7 mouse cellular contexts compared by ENCODE assay signal in the genomic region with DNA sequence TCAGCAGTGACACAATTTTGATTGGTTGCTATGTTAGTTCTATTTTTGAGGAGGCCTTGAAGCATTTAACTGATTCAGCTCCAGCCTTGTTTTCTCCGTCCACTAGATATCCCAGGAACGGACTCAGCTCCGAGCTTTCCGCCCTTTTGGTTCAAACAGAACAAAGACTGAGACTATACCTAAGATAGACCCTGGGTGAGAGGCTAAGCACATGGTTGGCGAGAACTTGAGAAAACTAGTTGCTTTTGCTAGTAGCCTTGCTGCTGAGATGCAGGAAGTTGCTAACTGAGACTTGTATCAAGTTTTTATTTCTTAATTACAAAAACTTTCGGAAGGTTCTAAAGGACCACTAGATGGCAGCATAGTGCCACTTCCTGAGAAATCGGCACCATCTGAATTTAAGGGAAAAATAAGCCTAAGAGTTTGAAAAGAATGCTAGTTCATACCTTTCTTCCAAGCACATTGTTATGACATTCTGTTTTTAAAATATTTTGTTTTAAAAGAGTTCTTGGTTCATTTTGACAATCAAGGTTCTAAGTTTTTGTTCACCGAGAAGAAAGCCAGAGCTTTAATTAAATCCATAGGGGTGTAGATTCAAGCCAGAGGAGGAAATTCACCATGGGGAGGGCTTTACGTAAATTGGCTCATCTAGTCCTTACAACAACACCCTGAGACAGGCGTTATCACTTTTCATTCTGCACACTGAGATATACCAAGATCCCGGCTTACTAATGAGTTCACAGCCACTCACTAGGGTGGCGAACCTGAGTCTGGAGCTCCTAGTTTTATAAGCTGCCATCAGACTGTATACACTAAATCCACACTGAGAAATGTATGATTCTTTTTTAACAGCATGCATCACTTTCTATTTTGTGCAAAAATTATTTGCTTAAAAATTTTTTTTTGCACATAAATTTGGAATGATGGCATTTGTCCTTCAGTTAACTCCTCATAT. TPM values are rescaled to one million over a fixed set of nuclear protein-coding genes. Genes with fewer than 3 reads are reported as not detected.
DNase-seq lines count a peak whose midpoint lies in the region; ATAC-seq lines count a peak whose summit lies in the region.

No protein-coding gene starts in this region.

- H3K9me3 ChIP-seq in kidney, embryonic 14.5 days (ENCODE audit: control insufficient read depth, low read length) = no peaks in the 10 kb centered on the region

- DNase-seq in kidney, adult 18-20 months = peak; percentile 15
- peak; percentile 81 for DNase-seq in NIH3T3 (ENCODE audit: low read depth)
- DNase-seq in embryo, embryonic 11.5 days (ENCODE audit: low read depth, low spot score) = peak; percentile 50
- peak; percentile 25 for DNase-seq in large intestine, adult 2 months (ENCODE audit: low read depth, low spot score)
- DNase-seq in right cerebral cortex, adult 18-20 months = no peak

- no peaks in the 10 kb centered on the region for H3K27me3 ChIP-seq in kidney, embryonic 14.5 days (ENCODE audit: control insufficient read depth, insufficient read depth, low read length)

- H3K4me1 ChIP-seq in kidney, embryonic 14.5 days (ENCODE audit: control insufficient read depth, insufficient read depth, low read length) = no peaks in the 10 kb centered on the region

- no peak overlapping the region for H3K27ac ChIP-seq in kidney, embryonic 14.5 days (ENCODE audit: low read depth, low read length)

- no peaks in the 10 kb centered on the region for H3K36me3 ChIP-seq in kidney, embryonic 14.5 days (ENCODE audit: control insufficient read depth, insufficient read depth, low read length)

- WGBS in kidney, embryonic 14.5 days = 55% methylated on average over 12 of the region's 12 CpGs
- 45% methylated on average over 12 of the region's 12 CpGs for WGBS in large intestine, adult 2 months

- H3K9ac ChIP-seq in kidney, embryonic 14.5 days (ENCODE audit: low read depth, low read length) = no peak overlapping the region

- no peak overlapping the region for H3K4me2 ChIP-seq in kidney, embryonic 14.5 days (replicated peaks; ENCODE audit: low read depth, low read length)

- no peak for ATAC-seq in kidney, embryonic 14.5 days (ENCODE audit: low FRiP score, low TSS enrichment)
- no peak for ATAC-seq in megakaryocyte-erythroid progenitor cell, adult 5-6 weeks (replicated peaks; ENCODE audit: low FRiP score, low TSS enrichment, poor library complexity, severe bottlenecking)

- H3K4me3 ChIP-seq in kidney, embryonic 14.5 days (ENCODE audit: low read length) = no peak overlapping the region

RNA-seq across cellular contexts. Expression of gene Ccng1, which starts 20.5 kb away (rescaled TPM):
- polyA plus RNA-seq in kidney, embryonic 14.5 days (2014; fragmentation: Nextera tagmentation; extraction: Ambion mirVana) = 24.7 and 35.2 TPM in 2 replicates
- 8.4 and 11.3 TPM in 2 replicates for polyA plus RNA-seq in large intestine, adult 2 months (2012; rRNA removed)
- total RNA-seq in megakaryocyte-erythroid progenitor cell, adult 5-6 weeks (2014; fragmentation: Nextera tagmentation) = 73.6 and 76.9 TPM in 2 replicates
- 108 and 119 TPM in 2 replicates for total RNA-seq in megakaryocyte-erythroid progenitor cell, adult 5-6 weeks (2017)

RNA-seq across cellular contexts. Expression of gene Nudcd2, which starts 42.1 kb away (rescaled TPM):
- polyA plus RNA-seq in kidney, embryonic 14.5 days (2014; fragmentation: Nextera tagmentation; extraction: Ambion mirVana) = 204 and 255 TPM in 2 replicates
- polyA plus RNA-seq in large intestine, adult 2 months (2012; rRNA removed) = 10.1 and 11.6 TPM in 2 replicates
- total RNA-seq in megakaryocyte-erythroid progenitor cell, adult 5-6 weeks (2014; fragmentation: Nextera tagmentation) = 84.4 and 118 TPM in 2 replicates
- total RNA-seq in megakaryocyte-erythroid progenitor cell, adult 5-6 weeks (2017) = 142 and 236 TPM in 2 replicates

RNA-seq across cellular contexts. Expression of gene Hmmr, which starts 42.4 kb away (rescaled TPM):
- 55.6 and 56.6 TPM in 2 replicates for polyA plus RNA-seq in kidney, embryonic 14.5 days (2014; fragmentation: Nextera tagmentation; extraction: Ambion mirVana)
- polyA plus RNA-seq in large intestine, adult 2 months (2012; rRNA removed) = 6.4 and 6.9 TPM in 2 replicates
- total RNA-seq in megakaryocyte-erythroid progenitor cell, adult 5-6 weeks (2014; fragmentation: Nextera tagmentation) = 55.4 and 61.8 TPM in 2 replicates
- 80.0 and 86.5 TPM in 2 replicates for total RNA-seq in megakaryocyte-erythroid progenitor cell, adult 5-6 weeks (2017)

Comparison
In these comparisons a context has a peak if more than half of its experiments do, and no peak if none do; other contexts are left out.
1. RNA of gene Nudcd2, which starts 42.1 kb away (polyA plus RNA-seq): 204 to 255 TPM in kidney, embryonic 14.5 days; 10.1 to 11.6 TPM in large intestine, adult 2 months; every median in the first group is over 10 times any median in the second.